Mouse (Mus musculus) forebrain, postnatal 0 days (tissue): ENCODE data around the gene Rgs6. TPM values are rescaled to one million over a fixed set of nuclear protein-coding genes. Genes with fewer than 3 reads are reported as not detected.

Experiments used
- ATAC-seq: fragments of 200-750 bp; cut with Nextera tagmentation; 2 replicates; pipeline ENCODE4 v1.8.0; 2017; ENCODE audit warnings: mild to moderate bottlenecking, moderate library complexity
- DNase-seq: peaks from one replicate; pipeline ENCODE4 v3.0.0-alpha.2; 2015
- H3K27ac ChIP-seq: fragments of 300-500 bp; sonication (generic); 2 replicates; pipeline ENCODE4 v1.5.1; 2014; ENCODE audit warnings: low read depth, mild to moderate bottlenecking, antibody characterized with exemption, low read length, moderate library complexity, mixed read lengths
- H3K27me3 ChIP-seq: fragments of 300-500 bp; sonication (generic); 2 replicates; pipeline ENCODE4 v1.6.1; 2014; ENCODE audit warnings: mild to moderate bottlenecking, low read length, mixed read lengths; ENCODE audit not compliant: insufficient read depth
- H3K36me3 ChIP-seq: fragments of 300-500 bp; sonication (generic); 2 replicates; pipeline ENCODE4 v1.6.1; 2014; ENCODE audit warnings: mild to moderate bottlenecking, moderate library complexity; ENCODE audit not compliant: insufficient read depth
- H3K4me1 ChIP-seq: fragments of 300-500 bp; sonication (generic); 2 replicates; pipeline ENCODE4 v1.6.1; 2014; ENCODE audit warnings: antibody characterized with exemption; ENCODE audit not compliant: insufficient read depth
- H3K4me2 ChIP-seq: fragments of 300-500 bp; sonication (generic); 2 replicates; pipeline ENCODE4 v1.6.1; 2014; ENCODE audit warnings: low read depth, mild to moderate bottlenecking, moderate library complexity
- H3K4me3 ChIP-seq: fragments of 300-500 bp; sonication (generic); 2 replicates; pipeline ENCODE4 v1.5.1; 2014; ENCODE audit warnings: low read depth, low read length, mixed read lengths
- H3K9ac ChIP-seq: fragments of 300-500 bp; sonication (generic); 2 replicates; pipeline ENCODE4 v1.6.1; 2014; ENCODE audit warnings: mild to moderate bottlenecking
- H3K9me3 ChIP-seq: fragments of 300-500 bp; sonication (generic); 2 replicates; pipeline ENCODE4 v1.6.1; 2016; ENCODE audit warnings: low read length
- CTCF ChIP-seq: sonication (generic); IDR thresholded peaks from 2 replicates; pipeline ENCODE4 v1.5.1; 2016; ENCODE audit warnings: antibody characterized with exemption, control low read depth, low read depth
- WGBS: fragments of 180-500 bp; shearing (Covaris S2); extraction: QIAGEN DNeasy Blood & Tissue Kit; methylation state at CpG from one replicate; pipeline ENCODE4 v1.1.7; 2014; 5-methylcytosine and 5-hydroxymethylcytosine counted together
- polyA plus RNA-seq: library from polyadenylated mRNA; unstranded; fragments of >200 nt; fragmentation: Nextera tagmentation; extraction: Ambion mirVana; gene quantifications from 2 replicates; pipeline ENCODE4 v1.2.1, GENCODE M21; 2015
- total RNA-seq: library from RNA; depleted of rRNA; stranded (reverse); fragments of >200 nt; gene quantifications from 2 replicates; pipeline ENCODE4 v1.2.3, GENCODE M21; 2014

The Rgs6 gene
- total and polyA plus RNA-seq, 2 experiments from 2014 or later = 16.8 to 19.6 TPM

GRCm38 (mm10) chr12:82603979-82604378 is 15.9 kb downstream of the Rgs6 start:
- Histone ChIP-seq H3K36me3 (no peaks in the 10 kb centered on the region), H3K27me3 (no peaks in the 10 kb centered on the region), H3K4me3 (no peak overlapping the region), H3K27ac (no peak overlapping the region), H3K4me1 (no peaks in the 10 kb centered on the region), H3K4me2 (no peak overlapping the region), H3K9me3 (no peaks in the 10 kb centered on the region), H3K9ac (no peak overlapping the region)
- WGBS = 76% methylated on average over 4 of the region's 4 CpGs
- no peak for TF ChIP-seq CTCF
- DNase-seq (no peak), ATAC-seq (no peak)

- Histone ChIP-seq H3K4me2 (no peak overlapping the region), H3K27me3 (no peaks in the 10 kb centered on the region), H3K9me3 (no peaks in the 10 kb centered on the region), H3K4me1 (no peaks in the 10 kb centered on the region), H3K4me3 (no peak overlapping the region), H3K36me3 (no peaks in the 10 kb centered on the region), H3K27ac (no peak overlapping the region), H3K9ac (no peak overlapping the region)
- ATAC-seq (no peak), DNase-seq (no peak)
- 84% methylated on average over 13 of the region's 13 CpGs for WGBS
- TF ChIP-seq CTCF = no peak
Measured at GRCm38 (mm10) chr12:82612769-82613660, 24.9 kb downstream of the Rgs6 start.

GRCm38 (mm10) chr12:82616486-82616812 is 28.4 kb downstream of the Rgs6 start:
- H3K36me3 ChIP-seq = no peaks in the 10 kb centered on the region
- DNase-seq = peak; percentile 64
- peak; percentile 32; the same call in 1 of the 2 replicates for ATAC-seq
- TF ChIP-seq CTCF = peak; percentile 25; the same call in 1 of the 2 replicates
- H3K27ac ChIP-seq = peak overlapping the region; percentile 70; the same call in 1 of the 2 replicates
- WGBS = under 1% methylated on average over 19 of the region's 19 CpGs
- peaks cover 3% of the 10 kb centered on the region; the same call in 1 of the 2 replicates for H3K27me3 ChIP-seq
- peak overlapping the region; percentile 94 for H3K4me2 ChIP-seq
- peak overlapping the region; percentile 70 for H3K9ac ChIP-seq
- H3K4me1 ChIP-seq = no peaks in the 10 kb centered on the region
- peak overlapping the region; percentile 70 for H3K4me3 ChIP-seq
- H3K9me3 ChIP-seq = no peaks in the 10 kb centered on the region

DNA sequence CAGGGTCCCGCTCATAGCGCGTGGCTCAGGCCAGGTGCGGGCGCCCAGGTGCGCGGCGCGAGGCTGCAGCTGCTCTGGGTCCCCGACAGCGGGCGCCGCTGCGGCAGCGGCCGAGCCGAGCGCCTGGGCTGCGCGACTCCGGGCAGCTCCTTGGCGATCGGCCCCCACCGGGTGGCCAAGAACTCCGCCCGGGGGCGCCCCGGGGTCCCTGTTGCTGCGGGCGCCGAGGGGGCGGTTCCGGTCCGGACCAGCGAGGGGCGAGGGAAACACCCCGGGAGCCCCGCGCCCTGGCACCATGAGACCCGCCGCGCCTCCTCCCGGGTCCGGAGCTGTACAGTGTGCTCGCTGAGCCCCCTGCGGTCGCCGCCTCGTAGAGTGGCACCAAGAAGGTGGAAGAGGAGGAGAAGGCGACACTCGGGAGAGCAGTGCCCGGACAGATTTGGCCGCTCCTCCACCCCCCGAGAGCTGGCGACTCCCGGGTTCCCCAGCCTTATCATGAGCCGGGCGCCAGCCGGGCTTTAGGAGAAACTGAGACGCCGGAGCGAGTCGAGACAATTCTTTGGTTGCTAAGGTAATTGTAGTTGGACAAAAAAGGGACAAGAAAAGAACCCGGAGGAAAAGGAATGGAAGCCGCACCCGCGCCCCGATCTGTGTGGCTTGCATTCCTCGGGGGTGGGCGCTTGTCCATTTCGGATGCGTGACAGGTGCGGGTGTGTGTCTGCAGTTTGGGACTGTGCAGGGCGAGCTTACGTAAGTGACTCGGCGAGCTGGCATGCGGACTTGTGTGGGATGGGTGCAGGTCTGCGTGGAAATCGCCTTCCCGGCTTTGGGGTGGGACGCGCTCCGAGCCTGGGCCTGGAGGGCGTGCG is 29.0 kb downstream of the Rgs6 start:
- Histone ChIP-seq H3K9ac (peak overlapping the region; percentile 70), H3K4me1 (no peaks in the 10 kb centered on the region), H3K4me3 (peak overlapping the region; percentile 70), H3K27me3 (peaks cover 3% of the 10 kb centered on the region; the same call in 1 of the 2 replicates), H3K36me3 (no peaks in the 10 kb centered on the region), H3K27ac (peak overlapping the region; percentile 70), H3K9me3 (no peaks in the 10 kb centered on the region), H3K4me2 (peak overlapping the region; percentile 94)
- DNase-seq (peak; percentile 64), ATAC-seq (peak; percentile 80)
- WGBS = under 1% methylated on average over 85 of the region's 86 CpGs
- peak; percentile 17; the same call in 1 of the 2 replicates for TF ChIP-seq CTCF

DNA sequence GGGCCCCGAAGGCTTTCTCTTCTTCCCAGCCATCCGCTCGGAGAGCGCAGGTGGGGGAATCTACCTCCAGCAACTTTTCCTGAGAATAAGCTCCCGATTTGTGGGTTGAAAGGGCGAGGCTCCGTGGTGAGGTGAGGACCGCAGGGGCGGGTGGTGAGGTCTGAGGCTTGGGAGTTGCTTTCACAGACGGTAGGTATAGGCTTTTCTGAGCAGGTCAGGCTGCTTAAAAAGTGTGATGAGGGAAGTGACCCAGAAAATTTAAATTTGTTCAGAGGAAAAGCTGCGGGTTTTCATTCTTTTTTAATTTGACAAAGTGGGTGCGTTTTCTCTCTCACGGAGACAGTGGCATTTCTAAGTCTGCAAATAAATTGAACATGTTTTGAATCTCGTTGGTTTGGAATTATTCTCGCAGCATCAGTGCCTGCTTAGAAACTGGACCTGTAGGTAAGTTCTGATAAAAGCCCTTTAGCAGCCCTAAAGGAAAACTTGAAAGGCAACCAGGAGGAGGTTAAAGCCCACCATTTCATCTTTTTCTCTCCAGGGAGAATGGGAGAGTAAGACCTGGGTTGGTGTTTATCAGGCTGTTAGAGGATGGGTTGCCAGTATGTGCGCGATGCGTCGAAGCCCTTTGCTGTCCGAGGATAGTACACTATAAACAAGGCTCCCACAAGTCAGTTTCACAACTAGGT is 29.7 kb downstream of the Rgs6 start:
- no peaks in the 10 kb centered on the region for H3K9me3 ChIP-seq
- peak overlapping the region; percentile 70 for H3K4me3 ChIP-seq
- H3K27me3 ChIP-seq = peaks cover 3% of the 10 kb centered on the region; the same call in 1 of the 2 replicates
- 15% methylated on average over 20 of the region's 20 CpGs for WGBS
- H3K36me3 ChIP-seq = no peaks in the 10 kb centered on the region
- peak overlapping the region; percentile 70 for H3K9ac ChIP-seq
- no peak; the same call in 1 of the 2 replicates for ATAC-seq
- peak overlapping the region; percentile 94 for H3K4me2 ChIP-seq
- DNase-seq = peak; percentile 23
- H3K27ac ChIP-seq = peak overlapping the region; percentile 70
- no peak for TF ChIP-seq CTCF
- H3K4me1 ChIP-seq = no peaks in the 10 kb centered on the region

GRCm38 (mm10) chr12:82640441-82640840 is 52.3 kb downstream of the Rgs6 start:
- TF ChIP-seq CTCF = no peak
- H3K36me3 ChIP-seq = no peaks in the 10 kb centered on the region

More at GRCm38 (mm10) chr12:82640441-82640840, 52.3 kb downstream of the Rgs6 start:
- Histone ChIP-seq H3K9ac (no peak overlapping the region), H3K27ac (no peak overlapping the region), H3K4me2 (no peak overlapping the region), H3K9me3 (no peaks in the 10 kb centered on the region), H3K27me3 (no peaks in the 10 kb centered on the region), H3K4me1 (no peaks in the 10 kb centered on the region), H3K4me3 (no peak overlapping the region)
- 89% methylated on average over 10 of the region's 10 CpGs for WGBS
- ATAC-seq (no peak), DNase-seq (no peak)
